Mouse (Mus musculus) spleen, adult 2 months (tissue): Measurements from ENCODE around the gene Kif16b. TPM values are rescaled to one million over a fixed set of nuclear protein-coding genes. Genes with fewer than 3 reads are reported as not detected.

Experiments used
- DNase-seq, 2 experiments: peaks; one replicate each; pipeline versions ENCODE4 v3.0.0 to v3.0.0-alpha.2; 2012 to 2021; ENCODE audit warnings: low spot score in 2 of 2, low read depth in 1 of 2
- H3K27ac ChIP-seq: fragments of 200-500 bp; 2 replicates; pipeline ENCODE4 v1.5.1; 2012; ENCODE audit warnings: low read length, inconsistent platforms; ENCODE audit not compliant: insufficient read depth
- H3K27me3 ChIP-seq: fragments of 200-500 bp; 2 replicates; pipeline ENCODE4 v1.6.1; 2012; ENCODE audit warnings: mild to moderate bottlenecking, moderate library complexity, low read length, inconsistent platforms; ENCODE audit not compliant: control insufficient read depth, insufficient read depth
- H3K36me3 ChIP-seq: fragments of 200-500 bp; 2 replicates; pipeline ENCODE4 v1.6.1; 2012; ENCODE audit warnings: mild to moderate bottlenecking, low read length, inconsistent platforms; ENCODE audit not compliant: control insufficient read depth, insufficient read depth
- H3K4me1 ChIP-seq: fragments of 200-500 bp; 2 replicates; pipeline ENCODE4 v1.6.1; 2011; ENCODE audit warnings: inconsistent platforms; ENCODE audit not compliant: control insufficient read depth, insufficient read depth, insufficient read length
- H3K4me3 ChIP-seq: fragments of 200-500 bp; 2 replicates; pipeline ENCODE4 v1.5.1; 2011; ENCODE audit warnings: mild to moderate bottlenecking, inconsistent platforms; ENCODE audit not compliant: insufficient read depth, insufficient read length; ENCODE audit errors: extremely low read depth
- CTCF ChIP-seq: fragments of 200-500 bp; IDR thresholded peaks from 2 replicates; pipeline ENCODE4 v1.5.1; 2011; ENCODE audit warnings: mild to moderate bottlenecking, inconsistent platforms; ENCODE audit not compliant: insufficient read depth, insufficient read length, insufficient replicate concordance; ENCODE audit errors: extremely low read depth
- POLR2A ChIP-seq: fragments of 200-500 bp; IDR thresholded peaks from 2 replicates; pipeline ENCODE4 v1.6.1; 2011; ENCODE audit warnings: low read depth, low read length, inconsistent platforms
- WGBS: fragments of 180-500 bp; shearing (Covaris S2); methylation state at CpG from one replicate; pipeline ENCODE4 v1.1.7; 2018; 5-methylcytosine and 5-hydroxymethylcytosine counted together
- polyA plus RNA-seq: library from polyadenylated mRNA; depleted of rRNA; stranded (reverse); fragments of >200 nt; gene quantifications from 2 replicates; pipeline ENCODE4 v1.2.3, GENCODE M21; 2012; rRNA removed

The Kif16b gene
- polyA plus RNA-seq, 1 experiment: 5.6 TPM

DNA sequence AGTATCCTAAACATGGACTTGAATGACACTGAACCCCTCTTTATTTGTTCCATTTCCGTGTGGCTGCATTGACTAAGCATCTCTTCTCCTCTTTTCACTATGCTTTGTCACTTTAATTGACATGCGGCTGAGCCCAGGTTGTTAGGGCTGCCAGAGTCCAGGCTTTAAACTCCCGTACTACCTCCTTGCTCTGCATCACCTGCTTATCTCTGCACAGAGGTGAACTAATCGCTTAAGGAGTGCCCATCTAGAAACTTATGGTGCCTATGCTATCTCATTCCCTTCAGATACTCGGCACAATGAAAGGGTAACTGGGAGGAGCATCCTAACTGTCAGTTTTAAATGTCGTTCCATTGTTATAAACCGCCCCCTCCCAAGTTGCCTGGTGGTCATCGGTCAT, 331.6 kb downstream of the Kif16b start:
- WGBS: 79% methylated on average over 8 of the region's 8 CpGs
- TF ChIP-seq POLR2A: no peak
- no peak for TF ChIP-seq CTCF
- Histone ChIP-seq H3K4me3 (no peak overlapping the region), H3K27me3 (no peaks in the 10 kb centered on the region), H3K27ac (no peak overlapping the region), H3K4me1 (no peaks in the 10 kb centered on the region), H3K36me3 (no peaks in the 10 kb centered on the region)
- no peak for DNase-seq

Other genes starting within 250 kb of the Kif16b start
- 1.7 and 2.0 TPM in 2 replicates for gene Snrpb2, start 161.5 kb upstream of the Kif16b start, polyA plus RNA-seq
- not detected in 2 replicates for gene Otor, start 176.9 kb upstream of the Kif16b start, polyA plus RNA-seq